Mouse (Mus musculus) embryonic fibroblast, embryonic 13.5 days (primary cell): ENCODE data around the gene Sema4a. TPM values are rescaled to one million over a fixed set of nuclear protein-coding genes. Genes with fewer than 3 reads are reported as not detected.

Experiments used
- H3K27ac ChIP-seq: 2 replicates; pipeline ENCODE4 v1.5.1; 2012; ENCODE audit warnings: low read length, control low read depth, inconsistent platforms; ENCODE audit not compliant: insufficient read depth
- H3K4me1 ChIP-seq: 2 replicates; pipeline ENCODE4 v1.6.1; 2011; ENCODE audit warnings: low read length; ENCODE audit not compliant: control insufficient read depth, insufficient read depth
- H3K4me3 ChIP-seq: 2 replicates; pipeline ENCODE4 v1.5.1; 2011; ENCODE audit warnings: mild to moderate bottlenecking, control low read depth, low read length; ENCODE audit not compliant: insufficient read depth
- CTCF ChIP-seq: IDR thresholded peaks from 2 replicates; pipeline ENCODE4 v1.5.1; 2011; ENCODE audit warnings: mild to moderate bottlenecking, control low read depth, low read length, moderate library complexity, borderline replicate concordance; ENCODE audit not compliant: insufficient read depth
- POLR2A ChIP-seq: IDR thresholded peaks from 2 replicates; pipeline ENCODE4 v1.6.1; 2011; ENCODE audit warnings: low read depth, mild to moderate bottlenecking, control low read depth, low read length, moderate library complexity
- polyA plus RNA-seq: library from polyadenylated mRNA; stranded (reverse); fragments of >200 nt; gene quantifications from 2 replicates; pipeline ENCODE4 v1.2.4, GENCODE M21; 2011; ENCODE audit warnings: low read depth; ENCODE audit not compliant: missing spikeins, insufficient read length

Sema4a gene
- polyA plus RNA-seq, 1 experiment: 0.25 TPM

DNA sequence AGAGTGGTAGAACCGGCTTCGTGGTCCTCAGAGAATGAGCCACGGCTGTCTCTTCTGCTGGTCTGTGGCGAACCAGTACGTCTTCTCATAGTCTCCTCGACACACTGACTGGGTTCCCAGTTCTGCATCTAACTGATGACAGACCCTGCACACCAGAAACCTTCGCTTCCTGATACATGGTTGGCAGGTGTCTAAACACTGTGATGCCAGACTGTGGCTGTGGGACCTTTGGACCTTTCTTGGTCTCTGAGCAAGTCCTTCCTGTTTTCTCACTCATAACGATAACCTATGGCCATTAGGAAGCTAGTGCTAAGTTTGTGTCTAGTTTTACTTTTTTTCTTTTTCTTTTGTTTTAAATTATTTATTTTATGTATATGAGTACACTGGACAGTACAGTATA is 12.5 kb downstream of the Sema4a start:
- no peak overlapping the region for H3K4me3 ChIP-seq
- no peak for TF ChIP-seq CTCF
- TF ChIP-seq POLR2A: no peak
- no peaks in the 10 kb centered on the region for H3K4me1 ChIP-seq
- no peak overlapping the region for H3K27ac ChIP-seq

DNA sequence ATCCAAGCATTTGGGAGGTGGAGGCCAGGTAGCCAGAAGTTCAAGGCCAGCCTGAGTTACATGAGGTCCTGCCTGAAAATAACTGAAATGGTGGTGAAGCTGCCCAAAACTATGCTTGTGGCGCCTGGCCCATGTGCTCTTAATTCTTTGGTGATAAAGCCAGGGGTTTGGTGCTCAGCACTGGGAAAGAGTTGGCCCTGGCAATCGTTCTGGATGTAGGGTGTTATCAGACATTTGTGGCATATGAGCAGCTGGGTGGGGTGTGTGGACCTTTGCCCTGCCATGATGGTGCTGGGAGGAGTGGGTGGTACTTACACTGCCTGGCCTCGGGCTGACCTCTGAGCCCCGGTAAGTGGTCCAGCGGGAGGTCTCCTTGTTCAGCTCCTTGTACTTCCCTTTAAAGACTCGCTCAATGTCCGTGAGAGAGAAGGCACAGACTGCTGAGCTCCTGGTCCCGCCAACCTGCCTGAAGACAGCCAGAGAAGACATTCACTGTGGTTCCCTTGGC is 13.3 kb downstream of the Sema4a start:
- H3K27ac ChIP-seq: no peak overlapping the region
- TF ChIP-seq POLR2A (no peak), CTCF (no peak)
- no peaks in the 10 kb centered on the region for H3K4me1 ChIP-seq
- H3K4me3 ChIP-seq: no peak overlapping the region

DNA sequence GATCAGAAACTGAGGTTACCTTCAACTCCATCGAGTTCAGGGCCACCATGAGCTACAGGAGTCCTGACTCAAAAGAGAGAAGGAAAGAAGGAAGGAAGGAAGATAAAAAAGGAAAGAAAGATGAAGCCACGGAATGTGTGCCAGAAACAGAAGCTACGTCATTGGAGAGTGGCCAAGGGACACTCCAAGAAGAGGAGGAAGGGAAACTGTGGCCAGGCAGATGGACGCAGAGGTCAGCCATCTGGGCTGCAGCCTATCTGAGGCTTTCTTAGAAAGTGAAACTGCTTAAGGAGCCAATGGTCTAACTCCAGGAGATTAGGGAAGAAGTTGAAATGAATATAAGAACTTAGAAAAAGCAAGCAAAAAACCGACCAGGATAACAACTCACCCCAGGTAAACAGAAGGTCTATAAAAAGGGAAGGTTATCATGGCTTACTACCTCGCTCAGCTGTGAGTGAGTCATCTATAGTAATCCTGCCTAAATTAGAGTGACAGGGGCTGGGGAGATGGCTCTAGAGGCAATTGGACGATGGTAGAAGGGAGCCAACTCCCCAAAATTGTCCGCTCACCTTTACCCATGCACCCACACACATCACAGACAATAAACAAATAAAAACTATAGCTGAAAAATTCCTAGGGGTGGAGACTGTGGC is 14.4 kb downstream of the Sema4a start:
- Histone ChIP-seq H3K27ac (no peak overlapping the region), H3K4me1 (no peaks in the 10 kb centered on the region), H3K4me3 (no peak overlapping the region)
- TF ChIP-seq POLR2A (no peak), CTCF (no peak)

DNA sequence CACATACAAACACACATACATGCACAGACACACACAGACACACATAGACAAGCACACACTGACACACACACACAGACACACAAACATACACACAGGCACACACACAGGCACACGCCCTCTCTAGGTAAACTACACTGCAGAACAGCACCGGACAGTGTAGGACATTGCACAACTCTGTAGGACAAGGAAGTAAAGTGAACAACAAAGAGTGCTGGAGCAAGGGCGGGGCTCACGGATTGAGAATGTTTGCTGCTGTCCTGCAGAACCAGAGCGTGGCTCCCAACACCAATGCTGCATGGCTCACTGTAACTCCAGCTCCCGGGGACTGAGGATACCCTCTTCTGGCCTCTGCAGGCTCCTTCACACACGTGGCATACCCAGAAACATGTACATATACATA is 18.1 kb downstream of the Sema4a start:
- Histone ChIP-seq H3K27ac (no peak overlapping the region), H3K4me1 (no peaks in the 10 kb centered on the region), H3K4me3 (no peak overlapping the region)
- TF ChIP-seq CTCF (no peak), POLR2A (no peak)

DNA sequence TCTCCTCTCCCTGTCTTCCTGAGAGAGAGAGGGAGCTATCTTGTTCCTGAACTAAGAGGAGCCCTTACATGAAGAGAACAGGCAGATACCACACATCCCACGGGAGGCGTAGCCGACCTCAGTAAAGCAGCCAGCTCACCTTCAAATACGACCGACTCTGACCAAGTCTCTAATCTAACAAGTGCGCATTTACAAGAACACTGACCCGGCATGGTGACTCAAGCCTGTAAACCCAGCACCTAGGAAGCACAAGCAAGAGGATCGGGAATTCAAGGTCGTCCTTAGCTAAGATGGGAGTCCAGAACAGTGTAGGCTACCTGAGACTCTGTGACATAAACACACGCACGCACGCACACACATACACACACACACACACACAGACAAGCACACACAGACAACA is 18.5 kb downstream of the Sema4a start:
- TF ChIP-seq CTCF (no peak), POLR2A (no peak)
- Histone ChIP-seq H3K4me1 (no peaks in the 10 kb centered on the region), H3K27ac (no peak overlapping the region), H3K4me3 (no peak overlapping the region)

DNA sequence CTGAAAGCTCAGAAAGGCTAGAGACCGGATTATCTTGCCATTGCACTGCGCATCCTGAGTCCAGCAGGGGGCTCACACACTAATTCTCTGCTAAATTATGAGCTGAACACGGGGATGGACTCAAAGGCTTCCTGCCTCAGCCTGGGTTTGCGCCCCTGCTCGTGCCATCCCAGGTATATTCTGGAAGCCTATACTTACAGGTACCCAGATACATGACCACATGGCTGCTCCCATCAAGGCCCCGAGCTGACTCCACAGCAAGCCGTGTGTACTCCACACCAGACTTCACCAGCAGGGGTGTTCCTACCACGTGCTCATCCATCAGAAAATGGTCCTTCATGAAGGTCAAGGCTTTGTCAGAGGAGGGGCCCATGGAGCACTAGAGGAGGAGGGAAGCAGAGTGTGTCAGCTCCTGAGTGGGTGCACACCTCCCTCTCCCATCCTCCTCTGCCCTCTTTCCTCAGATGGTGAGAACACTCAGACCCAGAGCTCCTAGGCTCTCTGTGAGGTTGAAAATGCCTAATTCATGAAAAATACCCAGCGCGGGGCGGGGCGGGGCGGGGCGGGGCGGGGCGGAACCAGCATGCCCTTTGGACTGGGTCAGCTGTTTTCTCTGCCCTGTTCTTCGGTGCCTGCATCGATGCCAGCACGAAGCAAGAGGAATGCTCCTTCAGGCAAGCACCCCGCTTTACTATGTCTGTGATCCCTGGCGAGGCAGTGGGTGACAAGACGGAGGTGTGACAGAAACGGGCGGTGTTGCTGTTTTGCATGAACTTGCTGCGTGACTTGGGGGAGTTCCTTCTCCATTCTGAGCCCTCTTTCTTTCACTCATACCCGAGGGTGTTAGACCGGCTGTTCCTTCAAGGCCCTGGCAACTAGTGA is 20.2 kb downstream of the Sema4a start:
- TF ChIP-seq POLR2A (no peak), CTCF (peak; percentile 59; the same call in 1 of the 2 replicates)
- no peak overlapping the region for H3K27ac ChIP-seq
- H3K4me3 ChIP-seq: no peak overlapping the region
- no peaks in the 10 kb centered on the region for H3K4me1 ChIP-seq

DNA sequence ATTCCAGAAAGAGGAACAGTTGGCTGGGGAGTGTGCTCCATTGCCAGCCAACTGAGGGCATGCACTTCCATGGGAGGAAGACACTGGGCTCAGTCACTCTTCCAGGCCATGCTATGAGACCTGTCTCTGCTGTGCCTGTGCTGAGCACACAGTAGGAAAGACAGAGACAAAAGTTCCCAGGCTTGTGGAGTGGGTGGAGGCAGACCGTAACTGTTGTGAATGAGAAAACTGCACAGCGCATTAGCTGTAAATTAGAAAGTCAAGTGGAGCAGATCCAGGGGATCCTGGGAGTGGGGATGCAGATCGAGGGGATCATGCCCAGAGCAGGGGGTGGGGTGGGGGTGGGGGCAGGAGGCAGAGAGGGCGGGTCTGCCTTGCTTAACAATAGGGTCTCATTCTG is 21.4 kb downstream of the Sema4a start:
- Histone ChIP-seq H3K4me3 (no peak overlapping the region), H3K27ac (no peak overlapping the region), H3K4me1 (no peaks in the 10 kb centered on the region)
- TF ChIP-seq CTCF (no peak), POLR2A (no peak)

DNA sequence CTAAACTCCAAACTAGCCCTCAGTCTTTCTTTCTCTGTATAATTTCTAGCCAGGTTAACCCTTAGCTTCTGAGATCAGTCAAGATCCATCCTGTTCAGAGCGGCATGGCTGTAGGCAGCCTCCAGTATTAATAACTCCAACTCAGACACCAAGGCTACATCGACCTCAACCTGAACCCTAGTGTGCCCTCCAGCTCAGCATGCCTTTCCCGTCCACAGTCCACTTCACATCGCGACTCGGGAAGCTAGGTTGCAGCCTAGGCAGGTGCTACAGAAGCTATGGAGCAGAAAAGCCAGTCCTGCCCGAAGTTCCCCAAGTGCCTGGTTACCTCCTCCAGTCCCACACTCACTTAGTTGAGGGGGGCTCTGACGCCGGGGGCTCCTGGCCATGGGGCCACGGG is 23.5 kb downstream of the Sema4a start:
- Histone ChIP-seq H3K4me1 (no peaks in the 10 kb centered on the region), H3K27ac (no peak overlapping the region), H3K4me3 (no peak overlapping the region)
- TF ChIP-seq POLR2A (no peak), CTCF (no peak)

DNA sequence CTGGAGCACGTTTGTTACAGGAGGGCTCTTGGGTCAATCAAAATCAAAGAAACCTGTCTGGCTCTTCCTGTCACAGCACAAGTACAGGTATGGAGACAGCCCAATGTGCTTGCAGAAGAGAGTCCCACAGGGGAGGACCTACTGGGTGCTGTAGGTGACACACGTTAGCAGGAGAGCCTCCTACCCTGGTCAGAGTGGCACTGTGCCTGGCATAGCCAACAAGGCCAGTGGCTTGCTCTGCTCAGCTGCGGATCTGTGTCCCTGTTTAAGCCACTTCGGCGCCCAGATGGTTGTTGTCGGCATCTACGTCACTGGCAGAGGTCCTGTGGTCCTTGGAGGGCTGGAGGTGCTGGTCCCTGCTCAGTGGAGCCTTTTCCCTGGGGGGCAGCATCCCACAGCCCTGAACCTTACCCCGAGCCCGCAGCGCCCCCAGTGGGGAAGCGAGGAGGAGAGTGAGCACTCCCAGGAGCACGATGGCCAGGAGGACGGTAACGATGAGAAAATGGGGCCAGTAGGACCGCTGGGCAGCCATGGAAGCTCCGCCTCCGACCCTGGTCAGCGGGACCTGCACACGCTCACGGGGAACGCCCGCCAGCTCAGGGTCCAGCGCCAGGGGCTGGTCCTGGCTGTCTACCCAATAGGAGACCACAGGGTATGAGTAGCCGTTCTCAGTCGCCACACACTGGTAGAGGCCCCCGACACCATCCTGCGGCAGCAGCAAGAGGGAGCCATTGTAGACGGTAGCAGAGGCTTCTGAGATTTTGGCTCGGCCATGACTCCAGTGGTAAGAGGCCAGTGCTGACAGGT is 24.4 kb downstream of the Sema4a start:
- Histone ChIP-seq H3K4me1 (no peaks in the 10 kb centered on the region), H3K4me3 (no peak overlapping the region), H3K27ac (no peak overlapping the region)
- TF ChIP-seq CTCF: peak; percentile 57; the same call in 1 of the 2 replicates
- no peak; the same call in 1 of the 2 replicates for TF ChIP-seq POLR2A
